In the genomic region with DNA sequence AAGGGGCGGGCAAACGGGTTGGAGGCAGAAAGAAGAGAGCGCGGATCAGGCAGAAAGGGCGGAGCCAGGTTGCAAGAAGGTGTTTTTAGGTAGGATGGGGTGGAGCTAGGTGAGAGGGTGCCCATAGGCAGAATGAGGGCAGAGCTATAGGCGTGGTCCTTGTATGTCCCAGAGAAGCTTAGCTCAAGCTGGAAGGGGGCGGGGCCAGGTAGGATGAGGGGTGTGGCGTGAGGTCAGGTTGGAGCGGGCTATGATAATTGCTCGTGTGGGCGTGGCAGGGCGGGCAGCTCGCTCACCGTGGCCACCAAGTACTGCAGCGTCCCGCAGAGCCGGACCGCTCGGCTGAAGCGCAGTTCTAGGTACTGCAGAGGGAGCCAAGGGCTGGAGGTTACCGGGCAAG, we compare ENCODE assay signal across 8 mouse cellular contexts. TPM values are rescaled to one million over a fixed set of nuclear protein-coding genes. Genes with fewer than 3 reads are reported as not detected.
A peak's percentile ranks its signal among the peaks of the same experiment; 100 is the strongest.
DNase-seq lines count a peak whose midpoint lies in the region; TF ChIP-seq lines count a peak whose summit lies in the region.

No protein-coding gene starts in this region.

- 17% methylated on average over 20 of the region's 21 CpGs for WGBS in lung, adult 2 months

- DNase-seq in urinary bladder, adult 18-20 months (ENCODE audit: low spot score in 2 of 2): peak; percentile 56 to 59
- DNase-seq in urinary bladder, postnatal 4 days (ENCODE audit: low spot score in 2 of 2): no peak
- DNase-seq in kidney, adult 9 months: peak; percentile 63
- DNase-seq in lung, adult 2 months: peak; percentile 66
- peak; percentile 52 to 71 for DNase-seq in urinary bladder, postnatal 36 days (ENCODE audit: low spot score in 2 of 2)
- no peak for DNase-seq in adrenal gland, postnatal 10 days
- no peak for DNase-seq in cerebellum, adult 11 months
- DNase-seq in layer of hippocampus, adult 9-11 months: no peak

- TF ChIP-seq POLR2A in lung, adult 2 months (IDR thresholded peaks at IDR 0.05; ENCODE audit: borderline replicate concordance, extremely low read depth, low read depth, low read length): no peak

- no peak overlapping the region for H3K4me3 ChIP-seq in lung, adult 2 months (replicated peaks; ENCODE audit: extremely low read depth, low read depth, low read length)

- TF ChIP-seq CTCF in lung, adult 2 months (IDR thresholded peaks at IDR 0.05; ENCODE audit: insufficient read depth, low read length): no peak

- peaks cover 3% of the 10 kb centered on the region for H3K4me1 ChIP-seq in lung, adult 2 months (ENCODE audit: control insufficient read depth, insufficient read depth, low read length)

RNA-seq across cellular contexts. Expression of a gene that starts 1.2 kb away (rescaled TPM):
- polyA plus RNA-seq in lung, adult 2 months (2012; rRNA removed): 0.71 and 1.3 TPM in 2 replicates
- under 1 TPM; 0.27 to 0.42 TPM for total RNA-seq in adrenal gland, postnatal 10 days (2021)

RNA-seq across cellular contexts. Expression of a gene that starts 5.9 kb away (rescaled TPM):
- 3,384 and 4,193 TPM in 2 replicates for polyA plus RNA-seq in lung, adult 2 months (2012; rRNA removed)
- total RNA-seq in adrenal gland, postnatal 10 days (2021): 1,000 to 10,000 TPM; 1,717 to 1,755 TPM

RNA-seq across cellular contexts. Expression of a gene that starts 14.4 kb away (rescaled TPM):
- 58.4 and 68.0 TPM in 2 replicates for polyA plus RNA-seq in lung, adult 2 months (2012; rRNA removed)
- total RNA-seq in adrenal gland, postnatal 10 days (2021): 10 to 100 TPM; 26.7 to 30.2 TPM

RNA-seq across cellular contexts. Expression of a gene that starts 17.6 kb away (rescaled TPM):
- polyA plus RNA-seq in lung, adult 2 months (2012; rRNA removed): 43.8 and 48.0 TPM in 2 replicates
- 10 to 100 TPM; 42.0 to 42.6 TPM for total RNA-seq in adrenal gland, postnatal 10 days (2021)

RNA-seq across cellular contexts. Expression of a gene that starts 28.3 kb away (rescaled TPM):
- polyA plus RNA-seq in lung, adult 2 months (2012; rRNA removed): 3.4 and 5.0 TPM in 2 replicates
- 1 to 10 TPM; 3.0 to 3.1 TPM for total RNA-seq in adrenal gland, postnatal 10 days (2021)

Comparison
In these comparisons a context has a peak if more than half of its experiments do, and no peak if none do; other contexts are left out.
1. DNase-seq: peak in urinary bladder, adult 18-20 months (2 of 2), kidney, adult 9 months (single experiment), lung, adult 2 months (single experiment) and urinary bladder, postnatal 36 days (2 of 2); none in urinary bladder, postnatal 4 days (0 of 2), adrenal gland, postnatal 10 days (single experiment), cerebellum, adult 11 months (single experiment) and layer of hippocampus, adult 9-11 months (single experiment).